27 mouse cellular contexts compared by ENCODE assay signal in the genomic region with DNA sequence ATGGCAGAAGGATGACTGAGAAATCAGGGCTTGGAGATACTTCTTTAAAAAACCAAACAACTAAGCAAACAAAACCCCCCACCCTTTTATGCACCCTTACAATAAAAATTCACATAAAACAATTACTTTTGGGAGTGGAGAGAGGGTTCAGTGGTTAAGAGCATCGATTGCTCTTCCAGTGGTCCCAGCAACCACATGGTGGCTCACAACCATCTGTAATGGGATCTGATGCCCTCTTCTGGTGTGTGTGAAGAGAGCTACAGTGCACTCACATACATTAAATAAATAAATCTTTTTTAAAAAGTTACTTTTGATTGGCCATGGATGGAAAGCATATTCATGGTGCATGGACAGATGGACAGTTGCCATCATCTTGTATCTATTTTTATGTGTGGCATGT. TPM values are rescaled to one million over a fixed set of nuclear protein-coding genes. Genes with fewer than 3 reads are reported as not detected.
DNase-seq lines count a peak whose midpoint lies in the region; ATAC-seq and TF ChIP-seq lines count a peak whose summit lies in the region.
"Had no signal": no experiment of that assay in that cellular context is flagged by ENCODE, and none has a peak within 500 bp of the region (broad histone marks: within the 10 kb centered on the region; RNA-seq: fewer than 3 reads in every experiment).

No protein-coding gene starts in this region.

- peaks cover 0 to 25% of the 10 kb centered on the region in 2 experiments for H3K36me3 ChIP-seq in CH12.LX (replicated peaks in 1 of 2; ENCODE audit: control insufficient read depth in 1 of 2, insufficient read depth in 1 of 2, low read length in 1 of 2)
- H3K36me3 ChIP-seq in liver, embryonic 14.5 days (replicated peaks; ENCODE audit: control insufficient read depth, insufficient read depth, low read depth): no peaks in the 10 kb centered on the region
- H3K36me3 ChIP-seq: hindbrain, embryonic 10.5 days; neural tube, embryonic 12.5 days had no signal

- 55% methylated on average over 1 of the region's 1 CpGs for WGBS in liver, embryonic 14.5 days (ENCODE audit: insufficient replicate concordance)

- intact Hi-C loops in gastrocnemius, adult 2 months (cut with DNase I): no loop called here
- intact Hi-C loops in gastrocnemius, postnatal 14 days (cut with DNase I; ENCODE audit: low total_unique reads): no loop called here
- intact Hi-C loops in left cerebral cortex, adult 2 months (cut with DNase I): loop anchor here (5.0 kb wide), 1 partner anchor 35 kb away; no protein-coding TSS in a partner anchor
- intact Hi-C loops in left cerebral cortex, postnatal 36 days (cut with DNase I): loop anchor here (5.0 kb wide), 1 partner anchor 35 kb away; no protein-coding TSS in a partner anchor

- peaks cover 20 to 59% of the 10 kb centered on the region in 2 experiments for H3K4me1 ChIP-seq in CH12.LX (ENCODE audit: control insufficient read depth in 1 of 2, insufficient read depth in 2 of 2)
- H3K4me1 ChIP-seq in liver, embryonic 14.5 days (replicated peaks; ENCODE audit: control insufficient read depth in 2 of 2, insufficient read depth in 2 of 2, low read length in 1 of 2): peaks cover 66 to 68% of the 10 kb centered on the region in 2 experiments

- H3K9ac ChIP-seq in CH12.LX (ENCODE audit: insufficient read depth, low read depth): no peak overlapping the region
- no peak overlapping the region for H3K9ac ChIP-seq in liver, embryonic 14.5 days (replicated peaks)
- H3K9ac ChIP-seq: neural tube, embryonic 12.5 days had no signal

- no peak for DNase-seq in gastrocnemius, adult 2 months
- DNase-seq in gastrocnemius, postnatal 14 days: no peak
- DNase-seq in left cerebral cortex, adult 2 months (ENCODE audit: extremely low spot score in 1 of 2, low spot score in 2 of 2): no peak
- no peak for DNase-seq in left cerebral cortex, postnatal 36 days (ENCODE audit: low spot score in 2 of 2)
- DNase-seq in CH12.LX (ENCODE audit: extremely low read depth): no peak
- no peak for DNase-seq in liver, embryonic 14.5 days (ENCODE audit: low read depth in 3 of 3, low spot score in 3 of 3)
- DNase-seq: adrenal gland, postnatal 25 days; cerebellum, adult 11-12 months; cerebellum, postnatal 14 days; heart, adult 2 months; heart, postnatal 14 days; kidney, adult 8-10 months; kidney, postnatal 14 days; left cerebral cortex, postnatal 4 days; lung, adult 2 months; lung, postnatal 14 days; right cerebral cortex, adult 18-20 months; right cerebral cortex, postnatal 4 days; thymus, postnatal 4 days had no signal

- peaks cover 91% of the 10 kb centered on the region for H3K79me2 ChIP-seq in CH12.LX (replicated peaks; ENCODE audit: control insufficient read depth, extremely low read depth, insufficient read depth, poor library complexity, severe bottlenecking)

- H3K27me3 ChIP-seq in CH12.LX (replicated peaks): no peaks in the 10 kb centered on the region
- no peaks in the 10 kb centered on the region for H3K27me3 ChIP-seq in liver, embryonic 14.5 days (ENCODE audit: control insufficient read depth, insufficient read depth, low read length)
- H3K27me3 ChIP-seq: neural tube, embryonic 12.5 days had no signal

- TF ChIP-seq CTCF in gastrocnemius, adult 2 months (IDR thresholded peaks at IDR 0.05): peak; percentile 1; the same call in 1 of the 2 replicates
- TF ChIP-seq CTCF in left cerebral cortex, adult 2 months (IDR thresholded peaks at IDR 0.05): peak; percentile 9; the same call in 1 of the 2 replicates
- TF ChIP-seq CTCF in CH12.LX (conservative IDR thresholded peaks at IDR 0.05 in 1 of 2, IDR thresholded peaks at IDR 0.05 in 1 of 2; ENCODE audit: low read depth in 2 of 2, low read length in 2 of 2): peak in 1 of 2 experiments; percentile 56; a peak in 2 of 4 replicates
- peak; percentile 30; the same call in 1 of the 2 replicates for TF ChIP-seq CTCF in liver, embryonic 14.5 days (IDR thresholded peaks at IDR 0.05; ENCODE audit: low read depth)

- H3K4me2 ChIP-seq in CH12.LX (ENCODE audit: insufficient read depth, low read depth, poor library complexity, severe bottlenecking): peak overlapping the region; percentile 92; the same call in 1 of the 2 replicates
- H3K4me2 ChIP-seq in liver, embryonic 14.5 days (ENCODE audit: low read depth): peak overlapping the region; percentile 18; the same call in 1 of the 2 replicates
- H3K4me2 ChIP-seq: midbrain, embryonic 11.5 days; neural tube, embryonic 12.5 days had no signal

- in situ Hi-C loops in CH12.LX (cut with MboI; ENCODE audit: low pct_ligation_motif_present, low pct_unique_long_range_greater_than_20kb, low sequenced_read_pairs): no loop called here

- ATAC-seq in liver, embryonic 14.5 days (ENCODE audit: insufficient read depth): no peak
- ATAC-seq in erythroid progenitor cell, adult 5-6 weeks (replicated peaks; ENCODE audit: low FRiP score, poor library complexity, severe bottlenecking): no peak
- ATAC-seq: forebrain, embryonic 14.5 days; hindbrain, embryonic 16.5 days; midbrain, embryonic 16.5 days had no signal

- dilution Hi-C loops in CH12.LX (cut with MboI; ENCODE audit: extremely low pct_ligation_motif_present, extremely low pct_unique_long_range_greater_than_20kb, low sequenced_read_pairs): no loop called here

- no peak for TF ChIP-seq POLR2A in CH12.LX (IDR thresholded peaks at IDR 0.05; ENCODE audit: low read depth, low read length)

- TF ChIP-seq EP300 in CH12.LX (IDR thresholded peaks at IDR 0.05; ENCODE audit: low read length): no peak
- no peak for TF ChIP-seq EP300 in liver, embryonic 14.5 days (IDR thresholded peaks at IDR 0.05; ENCODE audit: low read depth)

- H3K27ac ChIP-seq in gastrocnemius, adult 2 months: no peak overlapping the region
- H3K27ac ChIP-seq in left cerebral cortex, adult 2 months: no peak overlapping the region
- H3K27ac ChIP-seq in CH12.LX (ENCODE audit: insufficient read depth, low read depth): no peak overlapping the region
- H3K27ac ChIP-seq in liver, embryonic 14.5 days: no peak overlapping the region
- H3K27ac ChIP-seq: heart, adult 2 months; hindbrain, embryonic 10.5 days; neural tube, embryonic 12.5 days had no signal

- no peaks in the 10 kb centered on the region for H3K9me3 ChIP-seq in CH12.LX (replicated peaks; ENCODE audit: low read length)
- no peaks in the 10 kb centered on the region for H3K9me3 ChIP-seq in liver, embryonic 14.5 days (ENCODE audit: control insufficient read depth, low read length)
- H3K9me3 ChIP-seq: hindbrain, embryonic 10.5 days; neural tube, embryonic 12.5 days had no signal

- H3K4me3 ChIP-seq in gastrocnemius, adult 2 months: no peak overlapping the region
- no peak overlapping the region for H3K4me3 ChIP-seq in left cerebral cortex, adult 2 months
- H3K4me3 ChIP-seq in CH12.LX (replicated peaks in 1 of 3; ENCODE audit: low read depth in 2 of 3, low read length in 2 of 3, poor library complexity in 1 of 3): no peak overlapping the region
- H3K4me3 ChIP-seq in liver, embryonic 14.5 days (ENCODE audit: insufficient read depth in 1 of 2, low read depth in 2 of 2, low read length in 2 of 2): no peak overlapping the region
- H3K4me3 ChIP-seq: heart, adult 2 months; hindbrain, embryonic 10.5 days; myocyte; neural tube, embryonic 12.5 days had no signal

- TF ChIP-seq RAD21 in CH12.LX (IDR thresholded peaks at IDR 0.05; ENCODE audit: low read depth, low read length): no peak; the same call in 1 of the 2 replicates

TF ChIP-seq in CH12.LX, 34 proteins besides CTCF, POLR2A, EP300 and RAD21:
- TF ChIP-seq MYC (IDR thresholded peaks at IDR 0.05; ENCODE audit: low read depth, low read length): peak; percentile 81
- TF ChIP-seq PAX5 (IDR thresholded peaks at IDR 0.05; ENCODE audit: low read length): no peak
- TF ChIP-seq CHD2 (IDR thresholded peaks at IDR 0.05; ENCODE audit: low read length): no peak
- TF ChIP-seq GABPA (IDR thresholded peaks at IDR 0.05; ENCODE audit: insufficient replicate concordance, low read depth, low read length): no peak
- TF ChIP-seq USF1 (IDR thresholded peaks at IDR 0.05; ENCODE audit: low read depth, low read length): no peak
- TF ChIP-seq ETS1 (conservative IDR thresholded peaks at IDR 0.05; ENCODE audit: low read depth, low read length): no peak
- TF ChIP-seq SMC3 (IDR thresholded peaks at IDR 0.05; ENCODE audit: low read depth, low read length): peak; percentile 16
- peak; percentile 49; the same call in 1 of the 2 replicates for TF ChIP-seq SIN3A (IDR thresholded peaks at IDR 0.05; ENCODE audit: low read length)
- TF ChIP-seq ZMIZ1 (IDR thresholded peaks at IDR 0.05; ENCODE audit: low read depth, low read length): no peak
- 0 out of 2 replicates have a peak, but pooled peaks have one; percentile 15 for TF ChIP-seq MXI1 (IDR thresholded peaks at IDR 0.05; ENCODE audit: low read depth, low read length)

RNA-seq across cellular contexts. Expression of a gene that starts 3.8 kb away (rescaled TPM):
- 10 to 100 TPM; 90.4 to 98.4 TPM for total RNA-seq in gastrocnemius, adult 2 months (2021)
- 10 to 100 TPM; 61.9 to 74.6 TPM for total RNA-seq in gastrocnemius, postnatal 14 days (2021)
- total RNA-seq in left cerebral cortex, adult 2 months (2021): 10 to 100 TPM; 91.9 to 97.7 TPM
- 10 to 100 TPM; 84.8 to 92.3 TPM for total RNA-seq in left cerebral cortex, postnatal 36 days (2021)
- total RNA-seq in CH12.LX (2012; rRNA removed) (94.1 and 106 TPM in 2 replicates), CH12.LX (2014; rRNA removed) (33.4 and 38.2 TPM in 2 replicates)
- polyA plus RNA-seq in CH12.LX (2012; ENCODE audit: insufficient read length, low read depth): 222 and 284 TPM in 2 replicates
- 21.1 and 25.5 TPM in 2 replicates for polyA plus RNA-seq in liver, embryonic 14.5 days (2012; rRNA removed)
- polyA plus RNA-seq in liver, embryonic 14.5 days (2014; fragmentation: Nextera tagmentation; extraction: Ambion mirVana): 15.8 and 19.0 TPM in 2 replicates
- 32.4 and 35.6 TPM in 2 replicates for total RNA-seq in erythroid progenitor cell, adult 5-6 weeks (2015; ENCODE audit: low replicate concordance)
- 25.1 and 33.9 TPM in 2 replicates for total RNA-seq in erythroid progenitor cell, adult 5-6 weeks (2017; ENCODE audit: low replicate concordance)

Comparison
In these comparisons a context has a peak if more than half of its experiments do, and no peak if none do; other contexts are left out.
1. intact Hi-C loops: an anchor here in left cerebral cortex, adult 2 months (5.0 kb wide) and left cerebral cortex, postnatal 36 days (5.0 kb wide); none called in gastrocnemius, adult 2 months and gastrocnemius, postnatal 14 days.